Mouse (Mus musculus) natural killer cell, adult 2 months (primary cell): ENCODE measurements around the gene Peli2.
"Not testable (repeated sequence)": the region's sequence is repeated elsewhere in the genome, so short reads cannot be mapped to it uniquely, and the experiment has no call there.

ENCODE experiments used
- DNase-seq, 2 experiments: peaks; one replicate each; pipeline ENCODE4 v3.0.0; 2022; ENCODE audit warnings: low spot score in 2 of 2

The Peli2 gene

DNA sequence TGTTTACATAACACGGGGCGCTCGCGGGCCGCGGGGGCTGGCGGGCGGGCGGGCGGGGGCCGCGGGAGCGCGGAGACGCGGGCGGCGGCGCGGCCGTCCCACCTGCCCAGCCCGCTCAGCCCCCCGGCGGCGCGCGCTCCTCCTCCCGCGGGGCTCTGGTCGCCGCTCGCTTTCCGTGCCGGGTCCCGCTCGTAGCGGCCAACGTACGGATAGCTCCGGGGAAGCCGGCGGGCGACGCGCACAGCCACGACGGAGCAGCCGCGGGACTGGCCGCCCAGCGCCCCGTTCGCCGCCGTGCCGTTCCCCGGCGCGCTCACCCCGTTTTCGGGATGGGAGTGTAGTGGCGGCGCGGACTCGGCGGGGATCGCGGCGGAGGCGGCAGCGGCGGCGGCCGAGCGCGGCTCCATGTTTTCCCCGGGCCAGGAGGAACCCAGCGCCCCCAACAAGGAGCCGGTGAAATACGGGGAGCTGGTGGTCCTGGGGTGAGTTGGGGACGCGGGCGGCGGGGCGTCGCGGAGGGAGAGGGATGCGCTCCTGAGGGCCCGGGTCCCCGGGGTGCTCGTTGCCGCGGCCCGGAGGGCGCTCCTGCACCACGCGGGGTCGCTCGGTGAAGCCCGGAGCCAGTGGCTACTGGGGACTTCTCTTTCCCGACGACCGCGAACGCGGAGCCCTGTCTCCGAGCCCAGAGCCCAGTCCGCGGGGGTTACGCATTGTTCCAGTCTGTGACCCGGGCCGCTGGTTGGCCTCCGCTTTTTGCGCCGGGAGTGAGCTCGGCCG lies at the start of gene Peli2:
Gene Peli2, plus strand, starts transcription at position 72 of the 777 bp plus-strand sequence.
- no peak for DNase-seq

DNA sequence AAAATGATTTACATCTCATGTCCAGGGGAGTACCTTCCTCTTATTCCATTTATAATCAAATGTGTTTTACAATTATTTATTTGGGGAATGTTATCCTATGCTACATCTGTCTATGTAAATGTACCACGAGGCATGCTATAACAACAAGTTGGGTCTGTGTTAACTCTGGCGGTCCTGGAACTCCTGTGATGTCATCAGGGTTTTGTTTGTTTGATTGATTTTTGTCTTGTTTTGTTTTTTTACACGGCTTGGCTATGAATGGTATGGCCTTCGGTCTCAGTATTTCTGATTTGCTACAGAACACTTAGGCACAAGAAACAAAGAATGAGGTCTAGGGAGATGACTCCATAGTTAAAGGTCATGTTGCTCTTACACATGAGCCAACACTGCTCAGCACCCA lies 48.5 kb upstream of the Peli2 start:
- no peak for DNase-seq

DNA sequence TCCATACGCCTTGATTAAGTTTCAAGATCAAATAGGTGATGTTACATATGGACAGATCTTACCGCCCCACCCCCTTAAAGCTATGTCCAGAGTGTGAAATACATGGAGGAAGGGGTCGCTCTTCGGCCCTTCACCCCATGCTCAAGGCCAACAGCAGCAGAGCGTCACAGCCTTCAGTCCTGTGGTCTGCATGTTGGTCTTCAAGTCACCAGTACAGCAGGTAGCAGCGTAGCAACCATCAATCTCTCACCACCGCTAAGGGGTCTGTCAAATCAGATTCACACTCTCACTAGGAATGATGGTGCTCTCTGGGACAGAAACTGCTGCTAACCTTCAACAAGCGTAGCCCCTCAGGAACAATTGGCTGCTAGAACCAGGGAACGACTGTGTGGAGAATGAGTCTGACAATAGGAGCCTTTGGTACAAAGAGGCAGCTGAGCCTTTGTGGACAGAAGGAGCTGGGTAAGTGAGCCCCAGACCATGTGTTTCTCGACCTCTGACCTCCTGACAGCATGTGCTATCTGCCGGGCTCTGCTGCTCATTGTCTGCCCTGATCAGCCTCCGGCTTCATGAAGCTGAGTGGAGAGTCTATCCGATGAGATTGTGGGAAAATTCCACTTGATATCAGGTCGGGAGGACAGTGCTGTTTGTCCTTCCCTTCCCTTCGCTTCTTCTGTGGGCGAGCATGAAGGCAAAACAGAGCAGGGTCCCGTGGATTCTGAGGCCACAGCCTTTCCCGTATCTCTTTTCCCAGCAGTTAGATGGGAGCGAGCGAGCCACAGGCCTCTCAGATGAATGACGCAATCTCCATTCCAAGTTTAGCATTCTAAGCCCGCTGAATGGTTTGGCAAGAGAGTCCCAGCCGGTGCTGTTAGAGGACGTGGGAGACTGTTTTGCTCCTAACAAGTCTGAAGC lies 47.1 kb upstream of the Peli2 start:
- DNase-seq = no peak

DNA sequence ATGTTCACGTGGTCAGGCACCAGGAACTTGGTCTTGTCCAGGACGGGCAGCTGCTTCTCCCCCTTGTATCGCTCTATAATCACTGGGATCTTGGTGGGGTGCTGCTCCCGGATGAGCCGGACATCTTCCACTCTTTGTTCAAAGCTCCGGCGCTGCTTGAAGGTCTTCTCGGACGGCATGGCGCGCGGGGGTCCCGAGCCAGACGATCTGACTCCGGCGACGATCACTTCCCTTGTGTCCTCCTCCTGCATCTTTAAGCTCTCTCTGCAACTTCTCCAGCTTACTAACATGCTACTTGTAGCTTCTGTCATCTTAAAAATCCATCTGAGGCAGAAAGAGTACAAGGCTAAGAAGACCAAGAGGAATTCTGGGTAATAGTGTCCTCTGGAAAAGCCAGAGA lies 41.0 kb upstream of the Peli2 start:
- not testable (repeated sequence) for DNase-seq

DNA sequence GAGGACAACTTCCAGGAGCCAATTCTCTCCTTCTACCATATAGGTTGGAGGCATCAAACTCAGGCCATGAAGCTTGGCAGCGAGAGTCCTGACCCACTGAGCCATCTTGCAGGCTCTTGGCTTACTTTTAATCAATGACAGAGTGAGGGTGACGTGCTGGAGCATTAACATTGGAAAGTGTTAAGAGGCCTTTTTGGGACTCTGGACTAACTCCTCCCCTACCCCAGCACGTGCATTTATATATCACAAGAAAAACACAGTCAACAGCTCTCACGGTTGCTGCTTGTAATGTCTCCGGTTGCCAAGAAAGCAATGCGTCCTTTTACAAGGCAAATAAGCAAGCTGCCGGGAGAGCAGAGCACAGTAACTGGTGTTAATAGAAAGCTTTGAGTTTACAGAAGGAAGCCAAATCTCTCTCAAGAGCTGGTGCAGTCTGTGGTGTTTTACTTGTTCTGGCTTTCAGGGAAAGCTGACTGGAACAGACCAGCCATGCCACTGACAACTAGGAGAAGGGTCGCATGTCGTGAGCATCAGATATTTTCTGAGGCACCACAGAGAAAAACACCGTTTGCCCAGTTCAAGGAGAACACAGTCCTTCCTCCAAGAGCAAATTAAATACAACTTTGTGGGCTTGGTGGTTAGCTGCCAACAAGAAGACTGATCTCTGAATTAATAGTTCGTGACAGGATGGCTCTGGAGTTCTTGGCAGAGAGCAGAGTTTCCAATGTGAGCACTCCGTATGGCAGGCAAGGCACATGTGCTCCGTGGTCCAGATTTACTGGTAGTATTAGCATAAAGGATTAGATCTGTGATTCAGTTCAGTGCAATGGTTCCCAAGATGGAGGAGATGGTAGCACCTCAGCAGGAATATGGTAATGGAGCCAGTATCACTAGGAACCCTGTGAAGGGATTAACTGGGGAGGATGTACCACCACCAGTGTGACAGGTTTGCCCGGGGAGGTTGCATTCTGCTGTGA lies 36.5 kb upstream of the Peli2 start:
- DNase-seq = no peak

- no peak for DNase-seq
Measured at GRCm38 (mm10) chr14:48086682-48087297, 33.8 kb upstream of the Peli2 start.

- no peak for DNase-seq
Measured at GRCm38 (mm10) chr14:48087298-48087830, 33.3 kb upstream of the Peli2 start.

GRCm38 (mm10) chr14:48090465-48090864 lies 30.2 kb upstream of the Peli2 start:
- no peak for DNase-seq

GRCm38 (mm10) chr14:48091160-48091559 lies 29.5 kb upstream of the Peli2 start:
- no peak for DNase-seq

- DNase-seq = no peak
Measured at GRCm38 (mm10) chr14:48098253-48098652, 22.4 kb upstream of the Peli2 start.

DNA sequence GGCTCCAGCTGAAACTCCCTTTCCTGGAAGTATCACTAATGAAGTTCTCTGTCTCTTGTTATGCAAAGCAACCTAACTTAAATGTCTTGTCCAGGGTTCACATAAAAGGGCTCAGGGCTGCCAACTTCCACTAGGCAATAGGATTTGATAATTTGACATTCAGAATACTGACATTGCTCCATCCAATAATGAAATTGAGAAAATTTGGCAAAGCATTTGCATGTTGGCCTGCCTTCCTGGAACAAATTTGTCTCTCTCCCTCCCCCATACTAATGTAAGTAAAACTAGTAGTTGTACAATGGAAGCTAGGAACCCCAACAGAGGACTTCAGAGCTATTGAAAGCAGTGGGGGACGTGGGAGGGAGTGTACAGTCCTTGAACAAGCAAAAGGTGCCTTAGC lies 21.3 kb upstream of the Peli2 start:
- no peak for DNase-seq

DNA sequence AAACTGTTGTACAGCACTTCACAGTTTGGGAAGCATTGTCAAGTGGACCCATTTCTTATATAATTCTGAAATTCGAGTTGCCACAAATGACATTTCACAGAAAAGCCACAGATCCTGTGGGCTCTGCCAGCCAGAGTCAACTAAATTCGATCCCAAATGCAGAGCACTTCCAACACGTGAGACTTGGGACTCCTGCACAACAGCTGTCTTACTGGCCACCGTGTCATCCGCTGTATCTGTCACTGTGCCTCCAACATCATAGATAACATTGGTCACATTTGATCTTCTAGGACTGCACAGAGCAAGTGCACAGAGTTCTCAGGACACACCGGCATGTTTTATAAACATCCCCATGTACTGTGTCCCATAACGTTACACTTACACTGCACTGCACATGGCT lies 14.2 kb upstream of the Peli2 start:
- DNase-seq = no peak

- DNase-seq = no peak
Measured at GRCm38 (mm10) chr14:48117986-48118385, 2.6 kb upstream of the Peli2 start.

- DNase-seq = no peak
Measured at GRCm38 (mm10) chr14:48119012-48119647, 1.5 kb upstream of the Peli2 start.

GRCm38 (mm10) chr14:48119648-48120270 lies 864 bp upstream of the Peli2 start:
- DNase-seq = no peak

GRCm38 (mm10) chr14:48120443-48120751 lies 226 bp upstream of the Peli2 start:
- DNase-seq = no peak

GRCm38 (mm10) chr14:48121529-48122517 lies 1.2 kb downstream of the Peli2 start:
- DNase-seq = no peak

GRCm38 (mm10) chr14:48124011-48124410 lies 3.4 kb downstream of the Peli2 start:
- DNase-seq = no peak

GRCm38 (mm10) chr14:48124816-48125215 lies 4.2 kb downstream of the Peli2 start:
- DNase-seq = peak; percentile 43 to 62
